Mouse (Mus musculus): ENCODE measurements around the gene Gmeb1.

GRCm38 (mm10) chr4:132211953-132212734 is 49.3 kb downstream of the Gmeb1 start, which contains the start of gene Ythdf2:
- TF ChIP-seq TAL1 (IDR thresholded peaks at IDR 0.05; ENCODE audit: low read length) (no peak), CTCF (IDR thresholded peaks at IDR 0.05 in 2 of 3, conservative IDR thresholded peaks at IDR 0.05 in 1 of 3; ENCODE audit: control insufficient read depth in 1 of 3, insufficient read depth in 1 of 3, low read depth in 2 of 3, low read length in 3 of 3, poor library complexity in 1 of 3, severe bottlenecking in 1 of 3) (peak in 2 of 3 experiments; percentile 86 to 94; a peak in 5 of 6 replicates), KAT2A (conservative IDR thresholded peaks at IDR 0.05; ENCODE audit: low read depth, low read length) (peak; percentile 65), USF2 (IDR thresholded peaks at IDR 0.05; ENCODE audit: borderline replicate concordance in 1 of 2, insufficient read depth in 1 of 2, low read depth in 1 of 2, low read length in 2 of 2) (no peak), HCFC1 (IDR thresholded peaks at IDR 0.05; ENCODE audit: low read depth, low read length) (peak; percentile 91), E2F4 (IDR thresholded peaks at IDR 0.05; ENCODE audit: borderline replicate concordance, low read depth, low read length) (no peak; the same call in 1 of the 2 replicates), MAX (IDR thresholded peaks at IDR 0.05; ENCODE audit: low read length) (peak; percentile 65; the same call in 1 of the 2 replicates)

Data from MEL (cell line).